Mouse (Mus musculus) ES-E14 (cell line): Measurements from ENCODE around the gene Cped1.

Experiments
- CHD2 ChIP-seq: IDR thresholded peaks from 2 replicates; pipeline ENCODE4 v1.6.1; 2014; ENCODE audit warnings: mild to moderate bottlenecking, low read depth, low read length, inconsistent platforms
- HCFC1 ChIP-seq: IDR thresholded peaks from 2 replicates; pipeline ENCODE4 v1.6.1; 2012; ENCODE audit warnings: low read length, inconsistent platforms, borderline replicate concordance; ENCODE audit not compliant: insufficient read depth
- MAFK ChIP-seq: IDR thresholded peaks from 2 replicates; pipeline ENCODE4 v1.6.1; 2014; ENCODE audit warnings: mild to moderate bottlenecking, low read depth, low read length, inconsistent platforms; ENCODE audit not compliant: insufficient read depth
- ZC3H11A ChIP-seq: IDR thresholded peaks from 2 replicates; pipeline ENCODE4 v1.6.1; 2012; ENCODE audit warnings: low read depth, mild to moderate bottlenecking, inconsistent platforms, low read length, borderline replicate concordance

DNA sequence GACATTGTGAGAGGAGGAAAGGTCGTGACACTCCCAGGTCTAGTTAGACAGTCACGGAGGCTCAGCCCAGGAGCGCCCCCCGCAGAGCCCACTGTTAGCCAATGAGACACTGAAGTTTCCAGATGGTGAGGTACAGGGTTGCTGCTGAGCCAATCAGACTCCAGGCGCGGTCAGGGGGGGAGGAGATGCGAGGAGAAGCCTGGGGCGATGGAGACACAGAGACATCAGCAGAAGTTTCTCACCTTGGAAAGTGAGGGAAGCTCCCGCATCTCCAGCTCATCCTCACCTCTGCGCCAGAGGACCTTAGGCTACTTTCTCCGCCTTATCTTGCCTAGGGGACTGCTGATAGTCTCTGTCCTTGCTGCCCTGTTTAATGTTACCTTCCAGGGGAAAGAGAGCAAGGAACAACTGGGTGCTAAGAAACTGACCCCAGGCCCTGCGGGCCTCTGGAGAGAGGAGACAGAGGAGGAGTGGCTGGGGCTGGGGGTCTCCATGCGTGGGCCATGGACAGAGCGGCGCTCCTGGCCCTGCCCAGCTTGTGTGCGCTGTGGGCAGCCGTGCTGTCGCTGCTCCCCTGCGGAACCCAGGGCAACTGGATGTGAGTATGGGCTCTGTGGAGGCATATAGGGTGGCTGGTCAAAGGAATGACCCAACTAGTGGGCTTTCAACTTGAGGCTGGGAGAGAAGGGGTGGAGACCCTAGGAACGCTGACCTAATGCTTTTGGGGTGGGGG, 302.5 kb downstream of the Cped1 start, which contains the start of gene Wnt16:
- no peak for TF ChIP-seq HCFC1
- no peak for TF ChIP-seq MAFK
- no peak for TF ChIP-seq ZC3H11A
- no peak for TF ChIP-seq CHD2
